Comparison of ENCODE assay signal across 9 mouse cellular contexts in genomic region chr8:125963807-125964211, GRCm38 (mm10). TPM values are rescaled to one million over a fixed set of nuclear protein-coding genes. Genes with fewer than 3 reads are reported as not detected.
DNase-seq lines count a peak whose midpoint lies in the region; ATAC-seq lines count a peak whose summit lies in the region.
"Had no signal": no experiment of that assay in that cellular context is flagged by ENCODE, and none has a peak within 500 bp of the region (broad histone marks: within the 10 kb centered on the region; RNA-seq: fewer than 3 reads in every experiment).

No protein-coding gene starts in this region.

- H3K4me2 ChIP-seq in heart, embryonic 14.5 days (ENCODE audit: low read length), result peak overlapping the region; percentile 67
- peak overlapping the region; percentile 34 for H3K4me2 ChIP-seq in forebrain, embryonic 12.5 days

- peak overlapping the region; percentile 25 to 27 for H3K4me3 ChIP-seq in heart, embryonic 14.5 days (ENCODE audit: control insufficient read depth in 1 of 2, insufficient read depth in 1 of 2, low read depth in 1 of 2, low read length in 2 of 2)
- 0 out of 2 replicates have a peak overlapping the region, but pooled peaks have one; percentile 7 for H3K4me3 ChIP-seq in forebrain, embryonic 12.5 days (replicated peaks)
- peak overlapping the region; percentile 33 for H3K4me3 ChIP-seq in midbrain, embryonic 10.5 days

- 2% methylated on average over 11 of the region's 11 CpGs for WGBS in heart, embryonic 14.5 days
- 8% methylated on average over 11 of the region's 11 CpGs for WGBS in forebrain, embryonic 12.5 days
- WGBS in midbrain, embryonic 10.5 days, result 9% methylated on average over 11 of the region's 11 CpGs

- no peak overlapping the region for H3K27ac ChIP-seq in heart, embryonic 14.5 days (replicated peaks in 1 of 2; ENCODE audit: control insufficient read depth in 1 of 2, insufficient read depth in 1 of 2, low read depth in 2 of 2, low read length in 2 of 2)
- H3K27ac ChIP-seq in forebrain, embryonic 12.5 days, result no peak overlapping the region
- 0 out of 2 replicates have a peak overlapping the region, but pooled peaks have one; percentile 33 for H3K27ac ChIP-seq in midbrain, embryonic 10.5 days (replicated peaks)

- peaks cover 0 to 4% of the 10 kb centered on the region in 2 experiments; a peak in 2 of 4 replicates for H3K4me1 ChIP-seq in heart, embryonic 14.5 days (ENCODE audit: control insufficient read depth in 2 of 2, insufficient read depth in 2 of 2, low read length in 2 of 2)
- H3K4me1 ChIP-seq in forebrain, embryonic 12.5 days, result peaks cover 6% of the 10 kb centered on the region; the same call in 1 of the 2 replicates
- H3K4me1 ChIP-seq in midbrain, embryonic 10.5 days, result peaks cover 11% of the 10 kb centered on the region

- DNase-seq in heart, adult 9 months (ENCODE audit: low spot score in 2 of 2), result no peak
- DNase-seq in R1 (ENCODE audit: low read depth, low spot score), result peak; percentile 62
- DNase-seq in midbrain, embryonic 10.5 days (ENCODE audit: low spot score), result no peak
- DNase-seq in ovary, postnatal 36 days (ENCODE audit: low spot score), result no peak
- no peak for DNase-seq in adrenal gland, postnatal 25 days
- no peak for DNase-seq in urinary bladder, postnatal 10 days (ENCODE audit: low spot score)
- DNase-seq: heart, postnatal 4 days had no signal

- peak overlapping the region; percentile 38; the same call in 1 of the 2 replicates for H3K9ac ChIP-seq in heart, embryonic 14.5 days (ENCODE audit: low read length)
- no peak overlapping the region for H3K9ac ChIP-seq in forebrain, embryonic 12.5 days

- ATAC-seq in heart, embryonic 14.5 days (ENCODE audit: insufficient number of reproducible peaks, insufficient read depth, low FRiP score, low read depth), result no peak
- no peak for ATAC-seq in forebrain, embryonic 12.5 days (ENCODE audit: low FRiP score)

- no peaks in the 10 kb centered on the region for H3K36me3 ChIP-seq in heart, embryonic 14.5 days (ENCODE audit: control insufficient read depth, insufficient read depth, low read length)
- H3K36me3 ChIP-seq in forebrain, embryonic 12.5 days (replicated peaks), result no peaks in the 10 kb centered on the region
- no peaks in the 10 kb centered on the region for H3K36me3 ChIP-seq in midbrain, embryonic 10.5 days

- H3K9me3 ChIP-seq in heart, embryonic 14.5 days (ENCODE audit: control insufficient read depth, low read length), result 0 out of 2 replicates have a peak, but pooled peaks cover 5% of the 10 kb centered on the region
- peaks cover 7% of the 10 kb centered on the region; the same call in 1 of the 2 replicates for H3K9me3 ChIP-seq in forebrain, embryonic 12.5 days
- H3K9me3 ChIP-seq in midbrain, embryonic 10.5 days (replicated peaks), result peaks cover 8% of the 10 kb centered on the region; the same call in 1 of the 2 replicates

- H3K27me3 ChIP-seq in heart, embryonic 14.5 days (ENCODE audit: control insufficient read depth, insufficient read depth, low read length), result peaks cover 24% of the 10 kb centered on the region
- peaks cover 58% of the 10 kb centered on the region for H3K27me3 ChIP-seq in forebrain, embryonic 12.5 days
- H3K27me3 ChIP-seq in midbrain, embryonic 10.5 days (ENCODE audit: low read depth, poor library complexity, severe bottlenecking), result peaks cover 37% of the 10 kb centered on the region

RNA-seq across cellular contexts. Expression of gene Kcnk1, which starts 31.2 kb away (rescaled TPM):
- polyA plus RNA-seq in heart, embryonic 14.5 days (2014; fragmentation: Nextera tagmentation; extraction: Ambion mirVana), result 1.1 and 1.9 TPM in 2 replicates
- 6.2 and 6.5 TPM in 2 replicates for polyA plus RNA-seq in forebrain, embryonic 12.5 days (2016; fragmentation: Nextera tagmentation; extraction: Ambion mirVana)
- polyA plus RNA-seq in midbrain, embryonic 10.5 days (2016; fragmentation: Nextera tagmentation; extraction: Ambion mirVana), result 3.8 and 5.2 TPM in 2 replicates
- 1.8 TPM in 2 replicates for total RNA-seq in adrenal gland, postnatal 25 days (2021)

RNA-seq across cellular contexts. Expression of gene Map3k21, which starts 53.6 kb away (rescaled TPM):
- polyA plus RNA-seq in heart, embryonic 14.5 days (2014; fragmentation: Nextera tagmentation; extraction: Ambion mirVana), result 0.04 and 0.13 TPM in 2 replicates
- 0.08 TPM in 2 replicates for polyA plus RNA-seq in forebrain, embryonic 12.5 days (2016; fragmentation: Nextera tagmentation; extraction: Ambion mirVana)
- not detected in 2 replicates for polyA plus RNA-seq in midbrain, embryonic 10.5 days (2016; fragmentation: Nextera tagmentation; extraction: Ambion mirVana)
- 3.4 TPM in 2 replicates for total RNA-seq in adrenal gland, postnatal 25 days (2021)
